In genomic region chr4:89350391-89350790, GRCm38 (mm10) we compare ENCODE assay signal across 22 mouse cellular contexts. TPM values are rescaled to one million over a fixed set of nuclear protein-coding genes. Genes with fewer than 3 reads are reported as not detected.
"Had no signal": no experiment of that assay in that cellular context is flagged by ENCODE, and none has a peak within 500 bp of the region (broad histone marks: within the 10 kb centered on the region; RNA-seq: fewer than 3 reads in every experiment).

No protein-coding gene starts in this region.

- ATAC-seq: liver, postnatal 0 days; lung, postnatal 0 days; midbrain, embryonic 15.5 days had no signal

- H3K9me3 ChIP-seq: limb, embryonic 15.5 days; midbrain, embryonic 12.5 days; midbrain, embryonic 15.5 days; neural tube, embryonic 12.5 days; neural tube, embryonic 15.5 days had no signal

- H3K27ac ChIP-seq: layer of hippocampus, adult 2 months; limb, embryonic 15.5 days; liver, embryonic 14.5 days; macrophage; midbrain, embryonic 12.5 days; midbrain, embryonic 15.5 days; neural tube, embryonic 12.5 days; neural tube, embryonic 15.5 days had no signal

- H3K4me1 ChIP-seq: limb, embryonic 15.5 days; midbrain, embryonic 12.5 days; midbrain, embryonic 15.5 days; neural tube, embryonic 12.5 days; neural tube, embryonic 15.5 days had no signal

- H3K27me3 ChIP-seq: limb, embryonic 15.5 days; midbrain, embryonic 12.5 days; midbrain, embryonic 15.5 days; neural tube, embryonic 12.5 days; neural tube, embryonic 15.5 days had no signal

- H3K4me3 ChIP-seq: layer of hippocampus, adult 2 months; limb, embryonic 15.5 days; midbrain, embryonic 12.5 days; midbrain, embryonic 15.5 days; neural tube, embryonic 12.5 days; neural tube, embryonic 15.5 days had no signal

- H3K9ac ChIP-seq: limb, embryonic 15.5 days; liver, embryonic 14.5 days; liver, postnatal 0 days; lung, embryonic 14.5 days; midbrain, embryonic 12.5 days; midbrain, embryonic 15.5 days; neural tube, embryonic 12.5 days; neural tube, embryonic 15.5 days had no signal

- H3K36me3 ChIP-seq: limb, embryonic 15.5 days; midbrain, embryonic 12.5 days; midbrain, embryonic 15.5 days; neural tube, embryonic 12.5 days; neural tube, embryonic 15.5 days had no signal

- DNase-seq: kidney, adult 9 months; kidney, postnatal 25 days; layer of hippocampus, adult 9-11 months; liver, postnatal 0 days; lung, embryonic 14.5 days; retina, postnatal 1 day; thymus, adult 18-20 months; thymus, postnatal 36 days had no signal

- H3K4me2 ChIP-seq: limb, embryonic 15.5 days; liver, embryonic 11.5 days; lung, embryonic 14.5 days; midbrain, embryonic 12.5 days; midbrain, embryonic 15.5 days; neural tube, embryonic 12.5 days; neural tube, embryonic 15.5 days had no signal

RNA-seq across cellular contexts. Expression of gene Cdkn2b, which starts 39.6 kb away (rescaled TPM):
- total RNA-seq: megakaryocyte, adult 5-6 weeks had no signal
- polyA plus RNA-seq: liver, postnatal 0 days had no signal

RNA-seq across cellular contexts. Expression of gene Cdkn2a, which starts 55.9 kb away (rescaled TPM):
- total RNA-seq: layer of hippocampus, adult 2 months; left cerebral cortex, postnatal 25 days; megakaryocyte, adult 5-6 weeks had no signal
- polyA plus RNA-seq: kidney, embryonic 16.5 days; limb, embryonic 15.5 days; liver, embryonic 11.5 days; liver, embryonic 14.5 days; liver, postnatal 0 days; lung, embryonic 14.5 days; lung, postnatal 0 days; midbrain, embryonic 12.5 days; midbrain, embryonic 15.5 days; neural tube, embryonic 12.5 days; neural tube, embryonic 15.5 days; stomach, embryonic 16.5 days had no signal
